Mouse (Mus musculus) hindbrain, embryonic 14.5 days (tissue): Measurements from ENCODE around the gene Aqp11. TPM values are rescaled to one million over a fixed set of nuclear protein-coding genes. Genes with fewer than 3 reads are reported as not detected.

ENCODE experiments used
- ATAC-seq: fragments of 200-750 bp; cut with Nextera tagmentation; 2 replicates; pipeline ENCODE4 v1.8.0; 2017; ENCODE audit warnings: moderate number of reproducible peaks, mild to moderate bottlenecking, moderate TSS enrichment, moderate library complexity; ENCODE audit not compliant: low FRiP score
- DNase-seq: peaks from one replicate; pipeline ENCODE4 v3.0.0-alpha.2; 2015; ENCODE audit warnings: low spot score
- H3K27ac ChIP-seq: fragments of 300-500 bp; sonication (generic); 2 replicates; pipeline ENCODE4 v1.5.1; 2014; ENCODE audit warnings: mild to moderate bottlenecking, moderate library complexity
- H3K27me3 ChIP-seq: fragments of 300-500 bp; sonication (generic); 2 replicates; pipeline ENCODE4 v1.6.1; 2014; ENCODE audit warnings: mild to moderate bottlenecking, low read length, mixed read lengths; ENCODE audit not compliant: control insufficient read depth, insufficient read depth
- H3K36me3 ChIP-seq: fragments of 300-500 bp; sonication (generic); replicated peaks from 2 replicates; pipeline ENCODE4 v1.6.1; 2014; ENCODE audit not compliant: control insufficient read depth, insufficient read depth
- H3K4me1 ChIP-seq: fragments of 300-500 bp; sonication (generic); replicated peaks from 2 replicates; pipeline ENCODE4 v1.6.1; 2014; ENCODE audit warnings: antibody characterized with exemption, low read length, mixed read lengths; ENCODE audit not compliant: control insufficient read depth, insufficient read depth
- H3K4me2 ChIP-seq: fragments of 300-500 bp; sonication (generic); replicated peaks from 2 replicates; pipeline ENCODE4 v1.6.1; 2014; ENCODE audit warnings: mild to moderate bottlenecking, moderate library complexity
- H3K4me3 ChIP-seq: fragments of 300-500 bp; sonication (generic); replicated peaks from 2 replicates; pipeline ENCODE4 v1.5.1; 2014; ENCODE audit warnings: mild to moderate bottlenecking, low read length
- H3K9ac ChIP-seq: fragments of 300-500 bp; sonication (generic); 2 replicates; pipeline ENCODE4 v1.6.1; 2014
- H3K9me3 ChIP-seq: fragments of 300-500 bp; sonication (generic); 2 replicates; pipeline ENCODE4 v1.6.1; 2016; ENCODE audit warnings: low read length; ENCODE audit not compliant: control insufficient read depth
- WGBS: fragments of 180-500 bp; shearing (Covaris S2); extraction: QIAGEN DNeasy Blood & Tissue Kit; methylation state at CpG from one replicate; pipeline ENCODE4 v1.1.7; 2014; 5-methylcytosine and 5-hydroxymethylcytosine counted together
- polyA plus RNA-seq: library from polyadenylated mRNA; unstranded; fragments of >200 nt; fragmentation: Nextera tagmentation; extraction: Ambion mirVana; gene quantifications from 2 replicates; pipeline ENCODE4 v1.2.1, GENCODE M21; 2014

The Aqp11 gene
- polyA plus RNA-seq, 1 experiment from 2014 or later = 21.6 TPM

DNA sequence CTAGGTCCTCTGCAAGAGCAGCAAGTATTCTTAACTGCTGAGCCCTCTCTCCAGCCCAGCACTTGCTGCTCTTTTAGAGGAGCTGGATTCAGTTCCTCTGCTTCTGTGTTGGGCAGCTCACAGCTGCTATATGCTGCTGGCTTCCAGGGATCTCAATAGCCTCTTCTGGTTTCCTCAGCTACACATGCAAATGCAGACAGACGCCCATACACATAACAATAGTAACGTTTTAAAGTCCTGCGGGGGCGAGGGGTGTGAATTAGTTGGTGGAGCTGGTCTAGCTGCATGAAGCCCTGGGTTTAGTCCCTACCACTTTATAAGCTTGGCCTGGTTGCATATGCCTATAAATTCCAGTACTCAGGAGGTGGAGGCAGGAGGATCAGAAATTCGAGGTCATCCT lies 19.0 kb downstream of the Aqp11 start:
- Histone ChIP-seq H3K4me2 (no peak overlapping the region), H3K27ac (no peak overlapping the region), H3K36me3 (peaks cover 88% of the 10 kb centered on the region), H3K9ac (no peak overlapping the region), H3K27me3 (no peaks in the 10 kb centered on the region), H3K4me1 (no peaks in the 10 kb centered on the region), H3K4me3 (no peak overlapping the region), H3K9me3 (no peaks in the 10 kb centered on the region)
- DNase-seq (no peak), ATAC-seq (no peak)
- WGBS = 64% methylated on average over 5 of the region's 5 CpGs

DNA sequence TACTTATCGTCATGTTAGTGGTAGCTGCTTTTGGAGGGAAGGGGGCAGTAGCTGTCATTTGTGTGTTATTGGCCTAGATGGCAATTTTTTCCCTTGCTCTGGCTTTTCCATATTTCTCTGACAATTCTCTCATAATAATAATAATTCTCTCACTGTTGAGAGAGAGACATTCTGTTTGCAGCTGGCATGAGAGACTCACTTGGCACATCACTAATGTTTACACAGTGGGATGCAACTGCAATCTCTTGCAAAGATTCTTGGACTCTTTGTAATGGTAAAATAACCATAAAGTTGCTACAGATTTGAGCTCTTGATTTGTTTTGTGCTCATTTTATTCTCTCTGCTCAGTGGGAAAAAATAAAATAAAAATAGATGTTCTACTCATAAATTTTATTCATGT lies 20.8 kb downstream of the Aqp11 start:
- peaks cover 91% of the 10 kb centered on the region for H3K36me3 ChIP-seq
- 92% methylated on average over 1 of the region's 1 CpGs for WGBS
- ATAC-seq = no peak

GRCm38 (mm10) chr7:97714651-97715050 lies 23.4 kb downstream of the Aqp11 start:
- Histone ChIP-seq H3K27ac (no peak overlapping the region), H3K36me3 (peaks cover 76% of the 10 kb centered on the region), H3K9me3 (no peaks in the 10 kb centered on the region), H3K27me3 (no peaks in the 10 kb centered on the region), H3K4me1 (no peaks in the 10 kb centered on the region), H3K9ac (no peak overlapping the region), H3K4me2 (no peak overlapping the region), H3K4me3 (no peak overlapping the region)
- no peak for DNase-seq
- WGBS = 98% methylated on average over 5 of the region's 5 CpGs
- ATAC-seq = no peak

More for the DNA sequence above, 20.8 kb downstream of the Aqp11 start:
- Histone ChIP-seq H3K9ac (no peak overlapping the region), H3K4me2 (no peak overlapping the region), H3K27ac (no peak overlapping the region), H3K4me3 (no peak overlapping the region), H3K9me3 (no peaks in the 10 kb centered on the region), H3K27me3 (no peaks in the 10 kb centered on the region), H3K4me1 (no peaks in the 10 kb centered on the region)
- DNase-seq = no peak

GRCm38 (mm10) chr7:97709204-97709603 lies 28.9 kb downstream of the Aqp11 start:
- Histone ChIP-seq H3K4me2 (no peak overlapping the region), H3K27ac (no peak overlapping the region), H3K27me3 (no peaks in the 10 kb centered on the region), H3K4me1 (no peaks in the 10 kb centered on the region), H3K4me3 (no peak overlapping the region), H3K9ac (no peak overlapping the region), H3K36me3 (peaks cover 32% of the 10 kb centered on the region), H3K9me3 (no peaks in the 10 kb centered on the region)
- WGBS = 91% methylated on average over 3 of the region's 3 CpGs
- DNase-seq = no peak
- no peak for ATAC-seq

- Histone ChIP-seq H3K4me3 (no peak overlapping the region), H3K9ac (no peak overlapping the region), H3K27ac (no peak overlapping the region), H3K4me2 (no peak overlapping the region), H3K4me1 (no peaks in the 10 kb centered on the region), H3K36me3 (peaks cover 23% of the 10 kb centered on the region), H3K27me3 (no peaks in the 10 kb centered on the region), H3K9me3 (no peaks in the 10 kb centered on the region)
- DNase-seq (no peak), ATAC-seq (no peak)
- 90% methylated on average over 5 of the region's 5 CpGs for WGBS
These were observed 30.3 kb downstream of the Aqp11 start for GRCm38 (mm10) chr7:97707809-97708208.

- H3K36me3 ChIP-seq = peaks cover 16% of the 10 kb centered on the region
- H3K27ac ChIP-seq = no peak overlapping the region
These were observed 31.0 kb downstream of the Aqp11 start for GRCm38 (mm10) chr7:97707123-97707522.

DNA sequence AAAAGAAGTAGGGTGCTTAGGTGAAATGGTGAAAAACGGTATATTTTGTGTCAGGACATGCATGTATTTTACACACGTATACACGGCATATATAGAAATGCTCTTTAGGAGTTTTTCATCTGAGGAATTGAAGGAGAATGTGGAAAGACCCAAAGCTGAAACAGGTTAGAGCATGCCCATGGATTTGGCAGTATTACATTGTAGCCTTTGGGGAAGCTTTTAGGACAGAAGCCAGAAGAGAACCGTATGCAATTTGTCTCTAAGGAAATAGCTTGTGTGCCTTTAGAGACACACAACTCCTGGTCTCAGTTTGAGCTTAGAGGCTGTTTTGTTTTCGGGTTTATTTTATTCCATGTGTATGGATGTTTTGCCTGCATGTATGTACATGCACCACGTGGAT lies 37.0 kb downstream of the Aqp11 start:
- Histone ChIP-seq H3K9ac (no peak overlapping the region), H3K27me3 (no peaks in the 10 kb centered on the region), H3K4me2 (no peak overlapping the region), H3K9me3 (no peaks in the 10 kb centered on the region), H3K4me1 (peaks cover 4% of the 10 kb centered on the region), H3K27ac (no peak overlapping the region), H3K4me3 (no peak overlapping the region), H3K36me3 (peaks cover 6% of the 10 kb centered on the region; the same call in 1 of the 2 replicates)
- DNase-seq (no peak), ATAC-seq (no peak)
- WGBS = 88% methylated on average over 6 of the region's 6 CpGs

More at GRCm38 (mm10) chr7:97707123-97707522, 31.0 kb downstream of the Aqp11 start:
- 79% methylated on average over 4 of the region's 4 CpGs for WGBS
- Histone ChIP-seq H3K9ac (no peak overlapping the region), H3K4me2 (no peak overlapping the region), H3K27me3 (no peaks in the 10 kb centered on the region), H3K4me3 (no peak overlapping the region), H3K4me1 (no peaks in the 10 kb centered on the region), H3K9me3 (no peaks in the 10 kb centered on the region)
- ATAC-seq = no peak
- DNase-seq = no peak

- 96% methylated on average over 4 of the region's 4 CpGs for WGBS
- no peak overlapping the region for H3K9ac ChIP-seq
- H3K4me2 ChIP-seq = no peak overlapping the region
- no peaks in the 10 kb centered on the region for H3K9me3 ChIP-seq
- no peak overlapping the region for H3K27ac ChIP-seq
- no peak overlapping the region for H3K4me3 ChIP-seq
- H3K27me3 ChIP-seq = no peaks in the 10 kb centered on the region
- H3K4me1 ChIP-seq = peaks cover 11% of the 10 kb centered on the region
- ATAC-seq (no peak), DNase-seq (no peak)
- H3K36me3 ChIP-seq = peaks cover 6% of the 10 kb centered on the region; the same call in 1 of the 2 replicates
These were observed 37.9 kb downstream of the Aqp11 start for GRCm38 (mm10) chr7:97700173-97700572.

GRCm38 (mm10) chr7:97696506-97697254 lies 41.4 kb downstream of the Aqp11 start, which contains the start of gene Clns1a:
Clns1a (plus strand) TSS chr7:97696634.
- no peaks in the 10 kb centered on the region for H3K27me3 ChIP-seq
- ATAC-seq (peak; percentile 97), DNase-seq (peak; percentile 98)
- H3K4me2 ChIP-seq = peak within 1 kb of the TSS; percentile 85
- H3K9me3 ChIP-seq = no peaks in the 10 kb centered on the region
- peak within 1 kb of the TSS; percentile 90 for H3K27ac ChIP-seq
- H3K4me1 ChIP-seq = peaks cover 11% of the 10 kb centered on the region
- H3K9ac ChIP-seq = peak within 1 kb of the TSS; percentile 88
- peak within 1 kb of the TSS; percentile 100 for H3K4me3 ChIP-seq
- H3K36me3 ChIP-seq = peaks cover 6% of the 10 kb centered on the region; the same call in 1 of the 2 replicates
- under 1% methylated on average over 63 of the region's 63 CpGs for WGBS
